8 mouse cellular contexts compared by ENCODE assay signal in the genomic region with DNA sequence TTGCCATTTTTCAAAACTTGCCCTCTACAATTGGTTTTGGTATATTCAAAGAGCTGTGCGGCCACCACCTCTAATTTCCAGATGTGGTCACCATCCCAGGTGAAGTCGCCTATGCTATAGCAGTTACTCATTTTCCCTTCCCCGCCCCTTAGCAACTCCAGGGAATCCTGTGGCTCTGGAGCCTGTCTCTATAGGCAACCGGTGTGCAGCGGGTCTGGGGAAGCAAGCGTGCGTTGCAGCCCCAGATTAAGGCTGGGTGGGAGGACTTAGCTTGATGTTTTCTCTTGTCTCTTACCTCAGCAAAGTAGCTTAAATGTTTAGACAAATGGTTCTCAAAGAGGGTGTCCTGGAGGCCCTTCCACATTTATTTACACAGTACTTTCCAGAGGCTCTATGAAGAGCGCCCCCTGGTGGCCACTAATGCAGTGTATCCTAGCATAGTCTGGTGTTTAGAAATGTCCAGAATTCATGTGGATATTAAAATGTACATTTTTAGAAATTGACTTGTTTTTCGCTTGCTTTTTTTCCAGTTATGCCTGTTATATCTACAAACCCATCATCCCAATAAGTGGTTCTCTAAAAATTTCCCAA. TPM values are rescaled to one million over a fixed set of nuclear protein-coding genes. Genes with fewer than 3 reads are reported as not detected.
DNase-seq lines count a peak whose midpoint lies in the region; ATAC-seq and TF ChIP-seq lines count a peak whose summit lies in the region.
"Had no signal": no experiment of that assay in that cellular context is flagged by ENCODE, and none has a peak within 500 bp of the region (broad histone marks: within the 10 kb centered on the region; RNA-seq: fewer than 3 reads in every experiment).

No protein-coding gene starts in this region.

- H3K4me1 ChIP-seq in kidney, embryonic 14.5 days (ENCODE audit: control insufficient read depth, insufficient read depth, low read length), result no peaks in the 10 kb centered on the region
- H3K4me1 ChIP-seq: liver, embryonic 15.5 days had no signal

- no peak overlapping the region for H3K4me2 ChIP-seq in kidney, embryonic 14.5 days (replicated peaks; ENCODE audit: low read depth, low read length)
- H3K4me2 ChIP-seq: liver, embryonic 15.5 days had no signal

- CTCF ChIA-PET in Patski (lab: Charles Lee), result interaction anchor here (0.7 to 1.3 kb wide), 2 partner anchors 12 to 56 kb away, joined by 3 to 4 read pairs; no protein-coding TSS in a partner anchor

- H3K27ac ChIP-seq in kidney, embryonic 14.5 days (ENCODE audit: low read depth, low read length), result no peak overlapping the region
- H3K27ac ChIP-seq: liver, embryonic 15.5 days had no signal

- POLR2A ChIA-PET in Patski (lab: Charles Lee), result no interaction called here

- peak; percentile 60 for DNase-seq in kidney, postnatal 10 days
- DNase-seq in Patski (ENCODE audit: low read depth, low spot score), result no peak
- DNase-seq in cerebellum, adult 9-11 months, result peak; percentile 29
- DNase-seq in naive thymus-derived CD4-positive, alpha-beta T cell, adult 2 months (ENCODE audit: low read depth), result peak; percentile 69

- peak; percentile 73 for TF ChIP-seq CTCF in Patski (IDR thresholded peaks at IDR 0.05)

- H3K27me3 ChIP-seq in kidney, embryonic 14.5 days (ENCODE audit: control insufficient read depth, insufficient read depth, low read length), result no peaks in the 10 kb centered on the region
- H3K27me3 ChIP-seq in Patski, result no peaks in the 10 kb centered on the region
- H3K27me3 ChIP-seq: liver, embryonic 15.5 days had no signal

- peaks cover 6% of the 10 kb centered on the region; the same call in 1 of the 2 replicates for H3K36me3 ChIP-seq in kidney, embryonic 14.5 days (ENCODE audit: control insufficient read depth, insufficient read depth, low read length)

- no peak overlapping the region for H3K4me3 ChIP-seq in kidney, embryonic 14.5 days (ENCODE audit: low read length)
- H3K4me3 ChIP-seq: liver, embryonic 15.5 days had no signal

- ATAC-seq in kidney, embryonic 14.5 days (ENCODE audit: low FRiP score, low TSS enrichment), result no peak
- peak; percentile 63 for ATAC-seq in CD4-positive, CD25-positive, alpha-beta regulatory T cell, adult 4 months
- ATAC-seq in Patski, result no peak
- ATAC-seq in inflammation-experienced regulatory T-cells, adult 6 months, result peak; percentile 58

- in situ Hi-C loops in Patski (cut with MboI; ENCODE audit: low pct_unique_long_range_greater_than_20kb), result loop anchor here (10.0 kb wide), 1 partner anchor 331 kb away; no protein-coding TSS in a partner anchor

- H3K9ac ChIP-seq in kidney, embryonic 14.5 days (ENCODE audit: low read depth, low read length), result no peak overlapping the region
- H3K9ac ChIP-seq: liver, embryonic 15.5 days had no signal

- 75% methylated on average over 9 of the region's 9 CpGs for WGBS in kidney, embryonic 14.5 days

- peaks cover 4% of the 10 kb centered on the region; the same call in 1 of the 2 replicates for H3K9me3 ChIP-seq in kidney, embryonic 14.5 days (ENCODE audit: control insufficient read depth, low read length)
- H3K9me3 ChIP-seq: liver, embryonic 15.5 days had no signal

RNA-seq across cellular contexts. Expression of a gene that starts 16.7 kb away (rescaled TPM):
- polyA plus RNA-seq in kidney, embryonic 14.5 days (2014; fragmentation: Nextera tagmentation; extraction: Ambion mirVana), result 71.4 and 84.2 TPM in 2 replicates
- polyA plus RNA-seq in CD4-positive, CD25-positive, alpha-beta regulatory T cell, adult 4 months (2017; shearing (Covaris generic)), result 10 to 100 TPM; 77.3 to 88.8 TPM
- polyA plus RNA-seq in Patski (2021), result 66.2 TPM
- 10 to 100 TPM; 77.9 to 93.4 (median 82.1) TPM for polyA plus RNA-seq in inflammation-experienced regulatory T-cells, adult 6 months (2017; shearing (Covaris generic))

RNA-seq across cellular contexts. Expression of a gene that starts 52.9 kb away (rescaled TPM):
- polyA plus RNA-seq in kidney, embryonic 14.5 days (2014; fragmentation: Nextera tagmentation; extraction: Ambion mirVana), result 1.3 and 3.7 TPM in 2 replicates
- polyA plus RNA-seq in CD4-positive, CD25-positive, alpha-beta regulatory T cell, adult 4 months (2017; shearing (Covaris generic)), result not detected
- 1.5 TPM for polyA plus RNA-seq in Patski (2021)
- polyA plus RNA-seq in inflammation-experienced regulatory T-cells, adult 6 months (2017; shearing (Covaris generic)), result not detected

Comparison
In these comparisons a context has a peak if more than half of its experiments do, and no peak if none do; other contexts are left out.
1. ATAC-seq: peak in CD4-positive, CD25-positive, alpha-beta regulatory T cell, adult 4 months (single experiment) and inflammation-experienced regulatory T-cells, adult 6 months (single experiment); none in kidney, embryonic 14.5 days (single experiment) and Patski (single experiment).